Mouse (Mus musculus) embryonic fibroblast, embryonic 13.5 days (primary cell): ENCODE data around the gene Fndc11. TPM values are rescaled to one million over a fixed set of nuclear protein-coding genes. Genes with fewer than 3 reads are reported as not detected.

ENCODE experiments used
- H3K27ac ChIP-seq: 2 replicates; pipeline ENCODE4 v1.5.1; 2012; ENCODE audit warnings: low read length, control low read depth, inconsistent platforms; ENCODE audit not compliant: insufficient read depth
- H3K4me1 ChIP-seq: 2 replicates; pipeline ENCODE4 v1.6.1; 2011; ENCODE audit warnings: low read length; ENCODE audit not compliant: control insufficient read depth, insufficient read depth
- H3K4me3 ChIP-seq: 2 replicates; pipeline ENCODE4 v1.5.1; 2011; ENCODE audit warnings: mild to moderate bottlenecking, control low read depth, low read length; ENCODE audit not compliant: insufficient read depth
- CTCF ChIP-seq: IDR thresholded peaks from 2 replicates; pipeline ENCODE4 v1.5.1; 2011; ENCODE audit warnings: mild to moderate bottlenecking, control low read depth, low read length, moderate library complexity, borderline replicate concordance; ENCODE audit not compliant: insufficient read depth
- POLR2A ChIP-seq: IDR thresholded peaks from 2 replicates; pipeline ENCODE4 v1.6.1; 2011; ENCODE audit warnings: low read depth, mild to moderate bottlenecking, control low read depth, low read length, moderate library complexity
- polyA plus RNA-seq: library from polyadenylated mRNA; stranded (reverse); fragments of >200 nt; gene quantifications from 2 replicates; pipeline ENCODE4 v1.2.4, GENCODE M21; 2011; ENCODE audit warnings: low read depth; ENCODE audit not compliant: missing spikeins, insufficient read length

The Fndc11 gene
- polyA plus RNA-seq, 1 experiment: not detected

- H3K4me1 ChIP-seq: no peaks in the 10 kb centered on the region
- no peak overlapping the region for H3K27ac ChIP-seq
- TF ChIP-seq CTCF (no peak), POLR2A (no peak)
- no peak overlapping the region for H3K4me3 ChIP-seq
These were observed 27.9 kb upstream of the Fndc11 start for GRCm38 (mm10) chr2:181191936-181192335.

GRCm38 (mm10) chr2:181193044-181193443 is 26.8 kb upstream of the Fndc11 start:
- TF ChIP-seq POLR2A: no peak
- TF ChIP-seq CTCF: no peak
- H3K4me1 ChIP-seq: no peaks in the 10 kb centered on the region
- H3K4me3 ChIP-seq: no peak overlapping the region
- H3K27ac ChIP-seq: no peak overlapping the region

GRCm38 (mm10) chr2:181196628-181197300 is 23.0 kb upstream of the Fndc11 start:
- H3K4me1 ChIP-seq: no peaks in the 10 kb centered on the region
- H3K27ac ChIP-seq: no peak overlapping the region
- no peak overlapping the region for H3K4me3 ChIP-seq
- TF ChIP-seq CTCF: no peak
- TF ChIP-seq POLR2A: no peak

DNA sequence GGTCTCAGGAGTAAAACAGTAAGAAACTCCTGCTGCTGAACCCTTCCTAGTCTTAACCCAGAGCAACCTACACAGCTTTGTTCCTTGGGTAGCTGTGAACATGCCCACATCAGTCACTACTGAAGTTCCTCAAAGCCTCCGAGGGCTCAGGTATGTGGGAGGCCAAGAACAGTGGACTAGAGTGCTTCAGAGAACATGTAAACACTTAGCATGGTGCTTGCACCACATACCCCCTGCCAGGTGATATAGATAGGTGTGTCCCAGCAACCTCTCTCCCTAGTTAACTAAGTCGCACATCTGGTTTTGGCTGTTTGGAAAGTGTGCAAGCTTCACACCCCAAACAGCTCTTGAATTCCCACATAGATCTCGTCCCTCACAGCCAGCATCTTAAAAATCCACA is 18.2 kb upstream of the Fndc11 start:
- Histone ChIP-seq H3K4me1 (no peaks in the 10 kb centered on the region), H3K27ac (no peak overlapping the region), H3K4me3 (no peak overlapping the region)
- TF ChIP-seq POLR2A: no peak
- TF ChIP-seq CTCF: no peak

GRCm38 (mm10) chr2:181202422-181202821 is 17.4 kb upstream of the Fndc11 start, which contains the start of gene Ptk6:
Gene Ptk6 (minus strand): TSS chr2:181202789.
- Histone ChIP-seq H3K4me3 (no peak within 1 kb of the TSS), H3K27ac (no peak within 1 kb of the TSS), H3K4me1 (no peaks in the 10 kb centered on the region)
- TF ChIP-seq POLR2A: no peak
- no peak for TF ChIP-seq CTCF

GRCm38 (mm10) chr2:181202886-181203285 is 16.9 kb upstream of the Fndc11 start:
- H3K4me1 ChIP-seq: no peaks in the 10 kb centered on the region
- H3K4me3 ChIP-seq: no peak overlapping the region
- no peak overlapping the region for H3K27ac ChIP-seq
- TF ChIP-seq CTCF: no peak
- no peak for TF ChIP-seq POLR2A

- no peaks in the 10 kb centered on the region for H3K4me1 ChIP-seq
- H3K4me3 ChIP-seq: no peak overlapping the region
- no peak for TF ChIP-seq CTCF
- TF ChIP-seq POLR2A: no peak
- H3K27ac ChIP-seq: no peak overlapping the region
These were observed 14.1 kb upstream of the Fndc11 start for GRCm38 (mm10) chr2:181205678-181206077.

GRCm38 (mm10) chr2:181206118-181206517 is 13.7 kb upstream of the Fndc11 start:
- no peak for TF ChIP-seq CTCF
- TF ChIP-seq POLR2A: no peak
- no peak overlapping the region for H3K27ac ChIP-seq
- H3K4me3 ChIP-seq: no peak overlapping the region
- H3K4me1 ChIP-seq: no peaks in the 10 kb centered on the region

GRCm38 (mm10) chr2:181212389-181213020 is 7.3 kb upstream of the Fndc11 start:
- Histone ChIP-seq H3K27ac (no peak overlapping the region), H3K4me3 (no peak overlapping the region), H3K4me1 (no peaks in the 10 kb centered on the region)
- TF ChIP-seq CTCF: no peak
- no peak for TF ChIP-seq POLR2A

GRCm38 (mm10) chr2:181213021-181213445 is 6.8 kb upstream of the Fndc11 start, which contains the start of gene Srms:
Gene Srms (minus strand): TSS chr2:181213185.
- no peak within 1 kb of the TSS for H3K4me3 ChIP-seq
- no peak within 1 kb of the TSS for H3K27ac ChIP-seq
- TF ChIP-seq POLR2A (no peak), CTCF (no peak)
- no peaks in the 10 kb centered on the region for H3K4me1 ChIP-seq

DNA sequence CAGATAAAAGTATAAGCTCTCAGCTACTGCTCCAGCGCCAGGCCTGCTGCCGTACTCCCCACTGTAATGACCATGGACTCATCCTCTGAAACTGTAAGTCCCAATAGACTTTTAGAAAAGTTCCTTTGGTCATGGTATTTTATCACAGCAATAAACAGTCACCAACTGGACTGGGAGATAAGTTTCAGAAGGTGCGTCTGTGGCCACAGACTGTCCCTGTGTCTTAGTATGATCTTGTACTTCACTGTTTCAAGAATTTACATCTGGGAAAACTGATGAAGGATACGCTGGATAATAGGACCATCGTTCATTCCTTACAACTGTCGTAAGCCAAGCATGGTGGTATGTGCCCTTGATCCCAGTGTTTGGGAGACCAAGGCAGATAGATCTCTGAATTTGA is 3.8 kb upstream of the Fndc11 start:
- no peaks in the 10 kb centered on the region; the same call in 1 of the 2 replicates for H3K4me1 ChIP-seq

More for the DNA sequence above, 3.8 kb upstream of the Fndc11 start:
- H3K4me3 ChIP-seq: no peak overlapping the region
- TF ChIP-seq POLR2A (no peak), CTCF (no peak)
- H3K27ac ChIP-seq: no peak overlapping the region
